Mouse (Mus musculus) spleen, adult 2 months (tissue): ENCODE data around the gene Thy1. TPM values are rescaled to one million over a fixed set of nuclear protein-coding genes. Genes with fewer than 3 reads are reported as not detected.

Experiments
- DNase-seq, 2 experiments: peaks; one replicate each; pipeline versions ENCODE4 v3.0.0 to v3.0.0-alpha.2; 2012 to 2021; ENCODE audit warnings: low spot score in 2 of 2, low read depth in 1 of 2
- H3K27ac ChIP-seq: fragments of 200-500 bp; 2 replicates; pipeline ENCODE4 v1.5.1; 2012; ENCODE audit warnings: low read length, inconsistent platforms; ENCODE audit not compliant: insufficient read depth
- H3K27me3 ChIP-seq: fragments of 200-500 bp; 2 replicates; pipeline ENCODE4 v1.6.1; 2012; ENCODE audit warnings: mild to moderate bottlenecking, moderate library complexity, low read length, inconsistent platforms; ENCODE audit not compliant: control insufficient read depth, insufficient read depth
- H3K36me3 ChIP-seq: fragments of 200-500 bp; 2 replicates; pipeline ENCODE4 v1.6.1; 2012; ENCODE audit warnings: mild to moderate bottlenecking, low read length, inconsistent platforms; ENCODE audit not compliant: control insufficient read depth, insufficient read depth
- H3K4me1 ChIP-seq: fragments of 200-500 bp; 2 replicates; pipeline ENCODE4 v1.6.1; 2011; ENCODE audit warnings: inconsistent platforms; ENCODE audit not compliant: control insufficient read depth, insufficient read depth, insufficient read length
- H3K4me3 ChIP-seq: fragments of 200-500 bp; 2 replicates; pipeline ENCODE4 v1.5.1; 2011; ENCODE audit warnings: mild to moderate bottlenecking, inconsistent platforms; ENCODE audit not compliant: insufficient read depth, insufficient read length; ENCODE audit errors: extremely low read depth
- CTCF ChIP-seq: fragments of 200-500 bp; IDR thresholded peaks from 2 replicates; pipeline ENCODE4 v1.5.1; 2011; ENCODE audit warnings: mild to moderate bottlenecking, inconsistent platforms; ENCODE audit not compliant: insufficient read depth, insufficient read length, insufficient replicate concordance; ENCODE audit errors: extremely low read depth
- POLR2A ChIP-seq: fragments of 200-500 bp; IDR thresholded peaks from 2 replicates; pipeline ENCODE4 v1.6.1; 2011; ENCODE audit warnings: low read depth, low read length, inconsistent platforms
- WGBS: fragments of 180-500 bp; shearing (Covaris S2); methylation state at CpG from one replicate; pipeline ENCODE4 v1.1.7; 2018; 5-methylcytosine and 5-hydroxymethylcytosine counted together
- polyA plus RNA-seq: library from polyadenylated mRNA; depleted of rRNA; stranded (reverse); fragments of >200 nt; gene quantifications from 2 replicates; pipeline ENCODE4 v1.2.3, GENCODE M21; 2012

The Thy1 gene
- polyA plus RNA-seq, 1 experiment = 206 TPM

- no peaks in the 10 kb centered on the region for H3K27me3 ChIP-seq
- peak within 1 kb of the TSS; percentile 20; the same call in 1 of the 2 replicates for H3K27ac ChIP-seq
- TF ChIP-seq POLR2A (no peak), CTCF (peak; percentile 65)
- peak; percentile 91 to 96 for DNase-seq
- WGBS = under 1% methylated on average over 38 of the region's 38 CpGs
- H3K36me3 ChIP-seq = no peaks in the 10 kb centered on the region
- H3K4me3 ChIP-seq = peak within 1 kb of the TSS; percentile 56
- peaks cover 7% of the 10 kb centered on the region; the same call in 1 of the 2 replicates for H3K4me1 ChIP-seq
These were observed 23.6 kb downstream of the Thy1 start, which contains the start of gene Usp2 for GRCm38 (mm10) chr9:44066785-44067225. TSS of gene Usp2 (plus strand) at chr9:44067021.

- Histone ChIP-seq H3K36me3 (no peaks in the 10 kb centered on the region), H3K27me3 (no peaks in the 10 kb centered on the region), H3K27ac (peak overlapping the region; percentile 20; the same call in 1 of the 2 replicates), H3K4me1 (peaks cover 7% of the 10 kb centered on the region; the same call in 1 of the 2 replicates), H3K4me3 (peak overlapping the region; percentile 56)
- no peak for DNase-seq
- 10% methylated on average over 15 of the region's 15 CpGs for WGBS
- TF ChIP-seq POLR2A = no peak
- no peak for TF ChIP-seq CTCF
These were observed 24.2 kb downstream of the Thy1 start for GRCm38 (mm10) chr9:44067241-44067959.

GRCm38 (mm10) chr9:44067960-44068330 lies 24.8 kb downstream of the Thy1 start:
- Histone ChIP-seq H3K4me1 (peaks cover 7% of the 10 kb centered on the region; the same call in 1 of the 2 replicates), H3K36me3 (no peaks in the 10 kb centered on the region), H3K27me3 (no peaks in the 10 kb centered on the region), H3K27ac (no peak overlapping the region), H3K4me3 (no peak overlapping the region)
- DNase-seq = no peak
- TF ChIP-seq CTCF = no peak
- TF ChIP-seq POLR2A = no peak
- WGBS = 77% methylated on average over 6 of the region's 6 CpGs

- no peak overlapping the region for H3K27ac ChIP-seq
- no peaks in the 10 kb centered on the region for H3K27me3 ChIP-seq
- WGBS = 84% methylated on average over 7 of the region's 7 CpGs
These were observed 26.1 kb downstream of the Thy1 start for GRCm38 (mm10) chr9:44069252-44069651.

GRCm38 (mm10) chr9:44070113-44070843 lies 27.1 kb downstream of the Thy1 start:
- no peak for DNase-seq
- Histone ChIP-seq H3K36me3 (no peaks in the 10 kb centered on the region), H3K27ac (no peak overlapping the region), H3K4me3 (no peak overlapping the region), H3K4me1 (peaks cover 7% of the 10 kb centered on the region; the same call in 1 of the 2 replicates), H3K27me3 (no peaks in the 10 kb centered on the region)
- TF ChIP-seq CTCF (no peak), POLR2A (no peak)
- WGBS = 77% methylated on average over 14 of the region's 14 CpGs

More at GRCm38 (mm10) chr9:44069252-44069651, 26.1 kb downstream of the Thy1 start:
- DNase-seq = no peak
- Histone ChIP-seq H3K4me1 (peaks cover 7% of the 10 kb centered on the region; the same call in 1 of the 2 replicates), H3K36me3 (no peaks in the 10 kb centered on the region), H3K4me3 (no peak overlapping the region)
- TF ChIP-seq POLR2A (no peak), CTCF (no peak)

GRCm38 (mm10) chr9:44070844-44071231 lies 27.7 kb downstream of the Thy1 start:
- 76% methylated on average over 8 of the region's 8 CpGs for WGBS

More at GRCm38 (mm10) chr9:44070844-44071231, 27.7 kb downstream of the Thy1 start:
- H3K27me3 ChIP-seq = no peaks in the 10 kb centered on the region
- no peak for DNase-seq
- no peak overlapping the region for H3K27ac ChIP-seq
- H3K4me3 ChIP-seq = no peak overlapping the region
- peaks cover 7% of the 10 kb centered on the region; the same call in 1 of the 2 replicates for H3K4me1 ChIP-seq
- TF ChIP-seq CTCF (no peak), POLR2A (no peak)
- no peaks in the 10 kb centered on the region for H3K36me3 ChIP-seq
